ENCODE assay signal across 9 mouse cellular contexts in the genomic region with DNA sequence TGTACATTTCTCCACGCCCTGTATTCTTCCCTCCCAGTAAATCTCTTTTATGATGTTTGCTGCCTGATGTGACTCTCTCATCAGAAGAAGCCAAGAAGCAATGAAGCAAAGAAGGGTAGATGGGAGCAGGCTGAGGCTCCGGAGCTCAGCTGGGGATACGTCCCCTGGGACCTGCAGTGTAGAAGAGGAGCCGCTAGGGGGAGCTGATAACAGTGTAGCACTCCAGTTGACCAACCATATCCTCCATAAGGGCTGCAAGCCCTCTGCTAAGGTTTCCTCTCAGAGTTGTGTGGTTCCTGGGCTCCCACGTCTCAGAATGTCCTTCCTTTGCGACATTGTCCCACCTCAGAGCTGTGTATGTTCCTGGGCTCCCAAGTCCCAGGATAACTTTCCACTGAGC. TPM values are rescaled to one million over a fixed set of nuclear protein-coding genes. Genes with fewer than 3 reads are reported as not detected.
DNase-seq lines count a peak whose midpoint lies in the region; ATAC-seq and TF ChIP-seq lines count a peak whose summit lies in the region.
"Had no signal": no experiment of that assay in that cellular context is flagged by ENCODE, and none has a peak within 500 bp of the region (broad histone marks: within the 10 kb centered on the region; RNA-seq: fewer than 3 reads in every experiment).

No protein-coding gene starts in this region.

- H3K4me3 ChIP-seq in liver, embryonic 12.5 days = no peak overlapping the region
- H3K4me3 ChIP-seq in limb, embryonic 14.5 days (replicated peaks; ENCODE audit: low read length) = no peak overlapping the region
- H3K4me3 ChIP-seq in hindbrain, embryonic 16.5 days (ENCODE audit: low read length) = no peak overlapping the region
- H3K4me3 ChIP-seq: heart, embryonic 15.5 days had no signal

- no peaks in the 10 kb centered on the region; the same call in 1 of the 2 replicates for H3K27me3 ChIP-seq in liver, embryonic 12.5 days (replicated peaks)
- no peaks in the 10 kb centered on the region for H3K27me3 ChIP-seq in limb, embryonic 14.5 days (ENCODE audit: control insufficient read depth, insufficient read depth, low read length)
- no peaks in the 10 kb centered on the region for H3K27me3 ChIP-seq in hindbrain, embryonic 16.5 days (replicated peaks; ENCODE audit: control insufficient read depth, insufficient read depth, low read length)
- H3K27me3 ChIP-seq: heart, embryonic 15.5 days had no signal

- no peak for TF ChIP-seq POLR2A in limb, embryonic 14.5 days (IDR thresholded peaks at IDR 0.05; ENCODE audit: borderline replicate concordance, extremely low read depth, insufficient read depth, insufficient read length)

- no peak for ATAC-seq in liver, embryonic 12.5 days
- ATAC-seq in limb, embryonic 14.5 days (ENCODE audit: low FRiP score, low read depth) = no peak
- ATAC-seq in hindbrain, embryonic 16.5 days = no peak

- no peak overlapping the region for H3K4me2 ChIP-seq in liver, embryonic 12.5 days
- no peak overlapping the region for H3K4me2 ChIP-seq in limb, embryonic 14.5 days (replicated peaks; ENCODE audit: low read depth, low read length, severe bottlenecking)
- no peak overlapping the region for H3K4me2 ChIP-seq in hindbrain, embryonic 16.5 days (ENCODE audit: low read length)
- H3K4me2 ChIP-seq: heart, embryonic 15.5 days had no signal

- no peaks in the 10 kb centered on the region for H3K36me3 ChIP-seq in liver, embryonic 12.5 days
- no peaks in the 10 kb centered on the region for H3K36me3 ChIP-seq in limb, embryonic 14.5 days (ENCODE audit: control insufficient read depth, insufficient read depth, low read length)
- H3K36me3 ChIP-seq in hindbrain, embryonic 16.5 days (ENCODE audit: control insufficient read depth, insufficient read depth, low read length) = no peaks in the 10 kb centered on the region
- H3K36me3 ChIP-seq: heart, embryonic 15.5 days had no signal

- H3K9me3 ChIP-seq in liver, embryonic 12.5 days (replicated peaks) = no peaks in the 10 kb centered on the region
- no peaks in the 10 kb centered on the region for H3K9me3 ChIP-seq in limb, embryonic 14.5 days (ENCODE audit: control insufficient read depth, low read length)
- no peaks in the 10 kb centered on the region for H3K9me3 ChIP-seq in hindbrain, embryonic 16.5 days (ENCODE audit: control insufficient read depth, low read length)
- H3K9me3 ChIP-seq: heart, embryonic 15.5 days had no signal

- H3K4me1 ChIP-seq in liver, embryonic 12.5 days = peaks cover 6% of the 10 kb centered on the region; the same call in 1 of the 2 replicates
- H3K4me1 ChIP-seq in limb, embryonic 14.5 days (ENCODE audit: control insufficient read depth, insufficient read depth, low read length) = no peaks in the 10 kb centered on the region
- no peaks in the 10 kb centered on the region for H3K4me1 ChIP-seq in hindbrain, embryonic 16.5 days (ENCODE audit: control insufficient read depth, insufficient read depth, low read depth, low read length)
- H3K4me1 ChIP-seq: heart, embryonic 15.5 days had no signal

- DNase-seq in liver (peak; percentile 69), R1 (ENCODE audit: low read depth, low spot score) (peak; percentile 82)
- DNase-seq in cerebellum, postnatal 14 days = peak; percentile 30 to 53
- DNase-seq in heart, adult 9 months (ENCODE audit: low spot score in 2 of 2) = peak; percentile 24 to 34
- DNase-seq in limb, embryonic 14.5 days (ENCODE audit: low spot score) = peak; percentile 34
- peak; percentile 79 for DNase-seq in retina, embryonic 14.5 days (ENCODE audit: low spot score)

- no peak overlapping the region for H3K9ac ChIP-seq in liver, embryonic 12.5 days
- no peak overlapping the region for H3K9ac ChIP-seq in limb, embryonic 14.5 days (ENCODE audit: low read depth, low read length, severe bottlenecking)
- H3K9ac ChIP-seq in hindbrain, embryonic 16.5 days (ENCODE audit: low read depth, low read length) = no peak overlapping the region
- H3K9ac ChIP-seq: heart, embryonic 15.5 days had no signal

- no peak overlapping the region for H3K27ac ChIP-seq in liver, embryonic 12.5 days
- H3K27ac ChIP-seq in limb, embryonic 14.5 days (replicated peaks; ENCODE audit: low read depth, low read length) = no peak overlapping the region
- H3K27ac ChIP-seq in hindbrain, embryonic 16.5 days (ENCODE audit: low read depth, low read length) = no peak overlapping the region
- H3K27ac ChIP-seq: heart, embryonic 15.5 days had no signal

- 20% methylated on average over 6 of the region's 6 CpGs for WGBS in liver, embryonic 12.5 days (ENCODE audit: insufficient replicate concordance)
- 53% methylated on average over 6 of the region's 6 CpGs for WGBS in limb, embryonic 14.5 days
- WGBS in hindbrain, embryonic 16.5 days = 41% methylated on average over 6 of the region's 6 CpGs

RNA-seq across cellular contexts. Expression of a gene that starts 45.5 kb away (rescaled TPM):
- 26.0 and 28.8 TPM in 2 replicates for polyA plus RNA-seq in liver, embryonic 12.5 days (2016; fragmentation: Nextera tagmentation; extraction: Ambion mirVana)
- polyA plus RNA-seq in limb, embryonic 14.5 days (2012; rRNA removed) = 143 and 144 TPM in 2 replicates
- 186 and 189 TPM in 2 replicates for polyA plus RNA-seq in limb, embryonic 14.5 days (2014; fragmentation: Nextera tagmentation; extraction: Ambion mirVana)
- polyA plus RNA-seq in hindbrain, embryonic 16.5 days (2015; fragmentation: Nextera tagmentation; extraction: Ambion mirVana) = 24.2 and 51.3 TPM in 2 replicates

RNA-seq across cellular contexts. Expression of a gene that starts 47.9 kb away (rescaled TPM):
- polyA plus RNA-seq in liver, embryonic 12.5 days (2016; fragmentation: Nextera tagmentation; extraction: Ambion mirVana) = 0.25 and 0.31 TPM in 2 replicates
- 19.6 and 27.4 TPM in 2 replicates for polyA plus RNA-seq in limb, embryonic 14.5 days (2012; rRNA removed)
- polyA plus RNA-seq in limb, embryonic 14.5 days (2014; fragmentation: Nextera tagmentation; extraction: Ambion mirVana) = 3.3 and 3.7 TPM in 2 replicates
- polyA plus RNA-seq in hindbrain, embryonic 16.5 days (2015; fragmentation: Nextera tagmentation; extraction: Ambion mirVana) = 4.7 and 5.4 TPM in 2 replicates

Comparison
In these comparisons a context has a peak if more than half of its experiments do, and no peak if none do; other contexts are left out.
1. DNase-seq: peak in every context shown above with its lines; median percentile 82 in R1; 79 in retina, embryonic 14.5 days; 69 in liver; 42 in cerebellum, postnatal 14 days; 34 in limb, embryonic 14.5 days; 29 in heart, adult 9 months.